Mouse (Mus musculus) embryonic facial prominence, embryonic 13.5 days (tissue): ENCODE measurements around the gene Ccnb3. TPM values are rescaled to one million over a fixed set of nuclear protein-coding genes. Genes with fewer than 3 reads are reported as not detected.
"Not testable (repeated sequence)": the region's sequence is repeated elsewhere in the genome, so short reads cannot be mapped to it uniquely, and the experiment has no call there.

Experiments used
- ATAC-seq: fragments of 200-750 bp; cut with Nextera tagmentation; 2 replicates; pipeline ENCODE4 v1.8.0; 2017; ENCODE audit warnings: low read depth; ENCODE audit not compliant: insufficient number of reproducible peaks, insufficient read depth, low FRiP score, low TSS enrichment
- H3K27ac ChIP-seq: fragments of 300-500 bp; sonication (generic); 2 replicates; pipeline ENCODE4 v1.5.1; 2015; ENCODE audit warnings: moderate library complexity, mild to moderate bottlenecking, inconsistent platforms
- H3K27me3 ChIP-seq: fragments of 300-500 bp; sonication (generic); 2 replicates; pipeline ENCODE4 v1.6.1; 2015; ENCODE audit warnings: mild to moderate bottlenecking, inconsistent platforms
- H3K36me3 ChIP-seq: fragments of 300-500 bp; sonication (generic); 2 replicates; pipeline ENCODE4 v1.6.1; 2015; ENCODE audit warnings: mild to moderate bottlenecking, inconsistent platforms
- H3K4me1 ChIP-seq: fragments of 300-500 bp; sonication (generic); 2 replicates; pipeline ENCODE4 v1.6.1; 2015; ENCODE audit warnings: inconsistent platforms
- H3K4me2 ChIP-seq: fragments of 300-500 bp; sonication (generic); 2 replicates; pipeline ENCODE4 v1.6.1; 2015; ENCODE audit warnings: moderate library complexity, mild to moderate bottlenecking, inconsistent platforms
- H3K4me3 ChIP-seq: fragments of 300-500 bp; sonication (generic); 2 replicates; pipeline ENCODE4 v1.5.1; 2015; ENCODE audit warnings: mild to moderate bottlenecking, inconsistent platforms
- H3K9ac ChIP-seq: fragments of 300-500 bp; sonication (generic); 2 replicates; pipeline ENCODE4 v1.6.1; 2015; ENCODE audit warnings: mild to moderate bottlenecking, inconsistent platforms
- H3K9me3 ChIP-seq: fragments of 300-500 bp; sonication (generic); 2 replicates; pipeline ENCODE4 v1.6.1; 2016; ENCODE audit warnings: inconsistent platforms
- WGBS: fragments of 180-500 bp; shearing (Covaris S2); methylation state at CpG from one replicate; pipeline ENCODE4 v1.1.7; 2015; ENCODE audit warnings: mixed read lengths; 5-methylcytosine and 5-hydroxymethylcytosine counted together
- polyA plus RNA-seq: library from polyadenylated mRNA; unstranded; fragments of >200 nt; fragmentation: Nextera tagmentation; extraction: Ambion mirVana; gene quantifications from 2 replicates; pipeline ENCODE4 v1.2.1, GENCODE M21; 2015

Gene Ccnb3
- not detected in 2 replicates for polyA plus RNA-seq

DNA sequence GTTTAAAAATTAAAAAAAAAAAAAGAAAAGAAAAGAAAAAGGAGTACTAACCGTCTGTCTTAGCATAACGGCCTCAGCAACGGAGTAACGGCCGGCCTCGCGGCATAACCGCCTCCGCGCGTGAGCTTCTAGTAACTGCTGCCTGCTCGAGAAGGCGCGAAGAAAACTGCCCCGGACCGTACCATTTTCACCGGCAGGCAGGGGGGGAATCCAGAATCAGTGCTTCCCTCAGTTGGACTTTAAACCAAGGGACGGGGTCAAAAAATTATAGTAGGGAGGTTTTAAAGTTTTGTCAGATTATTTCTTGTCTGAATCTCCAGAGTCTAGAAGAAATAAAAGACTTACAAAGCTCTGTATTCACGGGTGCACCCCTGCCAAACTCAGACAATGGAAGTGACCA is at the start of gene Ccnb3:
Ccnb3 (minus strand) TSS at position 101 of the 400 bp plus-strand sequence.
- ATAC-seq: no peak
- H3K9me3 ChIP-seq: no peaks in the 10 kb centered on the region
- WGBS: 92% methylated on average over 19 of the region's 19 CpGs
- no peaks in the 10 kb centered on the region for H3K27me3 ChIP-seq
- H3K36me3 ChIP-seq: no peaks in the 10 kb centered on the region
- H3K27ac ChIP-seq: no peak within 1 kb of the TSS
- no peak within 1 kb of the TSS for H3K4me2 ChIP-seq
- H3K4me1 ChIP-seq: no peaks in the 10 kb centered on the region
- no peak within 1 kb of the TSS for H3K4me3 ChIP-seq
- H3K9ac ChIP-seq: no peak within 1 kb of the TSS

DNA sequence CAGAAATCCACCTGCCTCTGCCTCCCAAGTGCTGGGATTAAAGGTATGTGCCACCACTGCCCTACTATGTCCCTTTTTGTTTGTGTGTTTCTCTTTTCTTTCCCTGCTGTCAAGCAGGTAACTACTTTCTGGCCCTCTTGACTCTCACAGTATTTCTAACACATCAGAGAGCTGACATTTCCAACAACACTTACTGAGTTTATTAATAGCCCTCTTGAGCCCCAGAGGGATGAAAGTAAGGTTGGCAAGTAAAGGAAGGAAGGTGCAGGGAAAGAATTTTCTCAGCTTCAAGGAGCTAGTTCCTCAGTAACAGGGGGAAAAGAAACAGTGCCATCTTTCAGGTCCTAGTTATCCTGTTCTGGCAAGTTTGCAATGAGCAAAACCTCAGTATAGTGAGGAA is 48.9 kb upstream of the Ccnb3 start:
- ATAC-seq: no peak

DNA sequence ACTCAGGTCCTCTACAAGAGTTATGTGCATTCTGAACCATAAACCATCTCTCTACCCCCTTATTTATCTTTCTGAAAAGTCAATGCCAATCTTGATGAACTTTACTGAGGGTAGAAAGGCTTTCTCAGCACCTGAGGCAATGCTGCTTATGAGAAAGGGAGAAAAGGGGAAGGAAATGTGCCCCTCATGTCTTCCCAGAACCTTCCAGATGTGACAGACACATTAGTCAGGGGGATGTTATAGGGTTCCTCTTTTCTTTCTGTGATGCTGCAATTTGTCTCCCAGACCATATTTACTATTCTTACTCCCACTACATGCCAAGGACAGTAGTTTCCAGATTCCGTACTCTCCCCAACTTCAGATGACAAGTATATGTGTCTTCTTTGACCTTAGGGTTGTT is 44.5 kb upstream of the Ccnb3 start:
- H3K9me3 ChIP-seq: no peaks in the 10 kb centered on the region
- H3K27ac ChIP-seq: no peak overlapping the region
- no peaks in the 10 kb centered on the region for H3K4me1 ChIP-seq
- 85% methylated on average over 1 of the region's 1 CpGs for WGBS
- H3K27me3 ChIP-seq: no peaks in the 10 kb centered on the region
- no peak overlapping the region for H3K4me3 ChIP-seq
- no peak overlapping the region for H3K9ac ChIP-seq
- ATAC-seq: no peak
- no peaks in the 10 kb centered on the region for H3K36me3 ChIP-seq
- H3K4me2 ChIP-seq: no peak overlapping the region

More for the DNA sequence above, 48.9 kb upstream of the Ccnb3 start:
- H3K4me1 ChIP-seq: no peaks in the 10 kb centered on the region
- H3K9me3 ChIP-seq: no peaks in the 10 kb centered on the region
- H3K4me2 ChIP-seq: no peak overlapping the region
- H3K36me3 ChIP-seq: no peaks in the 10 kb centered on the region
- H3K4me3 ChIP-seq: no peak overlapping the region
- H3K27me3 ChIP-seq: no peaks in the 10 kb centered on the region
- no peak overlapping the region for H3K9ac ChIP-seq
- H3K27ac ChIP-seq: no peak overlapping the region

- Histone ChIP-seq H3K4me1 (no peaks in the 10 kb centered on the region), H3K27me3 (no peaks in the 10 kb centered on the region), H3K9me3 (no peaks in the 10 kb centered on the region), H3K36me3 (no peaks in the 10 kb centered on the region), H3K4me2 (no peak overlapping the region), H3K9ac (no peak overlapping the region), H3K27ac (no peak overlapping the region), H3K4me3 (no peak overlapping the region)
- ATAC-seq: no peak
- WGBS: 47% methylated on average over 6 of the region's 6 CpGs
These were observed 38.5 kb upstream of the Ccnb3 start for GRCm38 (mm10) chrX:7079820-7080429.

- Histone ChIP-seq H3K4me1 (no peaks in the 10 kb centered on the region), H3K4me3 (no peak overlapping the region), H3K4me2 (no peak overlapping the region), H3K36me3 (no peaks in the 10 kb centered on the region), H3K27me3 (no peaks in the 10 kb centered on the region), H3K9ac (no peak overlapping the region), H3K9me3 (no peaks in the 10 kb centered on the region), H3K27ac (no peak overlapping the region)
- whole genome bisulfite sequencing: 75% methylated on average over 2 of the region's 2 CpGs
- ATAC-seq: no peak
These were observed 26.6 kb upstream of the Ccnb3 start for GRCm38 (mm10) chrX:7068002-7068401.

- no peak within 1 kb of the TSS for H3K4me3 ChIP-seq
- no peaks in the 10 kb centered on the region for H3K4me1 ChIP-seq
- no peaks in the 10 kb centered on the region for H3K36me3 ChIP-seq
- no peak within 1 kb of the TSS for H3K4me2 ChIP-seq
- no peaks in the 10 kb centered on the region for H3K9me3 ChIP-seq
- H3K27me3 ChIP-seq: no peaks in the 10 kb centered on the region
- 100% methylated on average over 1 of the region's 1 CpGs for WGBS
- no peak within 1 kb of the TSS for H3K9ac ChIP-seq
- H3K27ac ChIP-seq: no peak within 1 kb of the TSS
- ATAC-seq: no peak
These were observed 25.8 kb upstream of the Ccnb3 start, which contains the start of gene Akap4 for GRCm38 (mm10) chrX:7067219-7067618. Gene Akap4 (plus strand): TSS chrX:7067519.

DNA sequence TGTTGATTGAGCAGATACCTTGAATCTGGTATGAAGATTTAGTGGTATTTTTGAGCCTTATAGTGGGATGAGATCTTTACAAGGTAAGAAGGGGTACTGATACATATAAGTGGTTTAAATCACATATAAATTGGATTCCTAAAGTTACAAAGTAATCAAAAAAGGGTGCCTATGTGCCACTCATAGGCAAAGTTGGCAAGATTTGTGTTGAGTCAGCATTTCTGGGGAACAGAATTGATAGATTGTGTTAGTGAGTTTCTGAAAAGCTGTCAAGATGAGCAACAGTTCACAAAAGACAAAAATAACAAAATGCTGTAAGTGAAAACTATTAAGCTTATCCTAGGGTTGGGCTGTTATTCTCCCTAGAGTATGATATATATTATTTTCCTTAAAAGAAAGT is 22.7 kb upstream of the Ccnb3 start:
- ATAC-seq: no peak
- no peaks in the 10 kb centered on the region for H3K36me3 ChIP-seq
- no peak overlapping the region for H3K4me3 ChIP-seq
- H3K4me1 ChIP-seq: no peaks in the 10 kb centered on the region
- H3K9me3 ChIP-seq: no peaks in the 10 kb centered on the region
- H3K9ac ChIP-seq: no peak overlapping the region
- no peaks in the 10 kb centered on the region for H3K27me3 ChIP-seq
- no peak overlapping the region for H3K4me2 ChIP-seq
- H3K27ac ChIP-seq: no peak overlapping the region

DNA sequence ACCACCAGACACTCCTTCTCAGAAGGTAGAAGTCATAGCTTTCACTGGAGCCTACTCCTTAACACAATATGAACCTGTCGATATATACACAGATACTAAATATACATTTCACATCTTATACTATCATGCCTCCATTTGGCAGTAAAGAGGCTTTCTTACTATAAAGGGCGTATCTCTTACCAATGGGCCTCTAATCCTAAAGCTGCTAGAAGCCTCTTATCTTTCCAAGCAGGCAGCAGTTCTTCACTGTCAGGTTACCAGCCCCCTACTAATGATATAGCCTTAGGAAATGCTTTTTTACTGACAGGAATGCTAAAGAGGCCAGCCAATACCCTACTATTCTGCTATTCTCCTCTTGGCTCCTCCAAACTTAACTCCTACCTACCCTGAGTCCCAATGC is 16.2 kb upstream of the Ccnb3 start:
- 90% methylated on average over 2 of the region's 2 CpGs for WGBS

GRCm38 (mm10) chrX:7057056-7057455 is 15.6 kb upstream of the Ccnb3 start:
- no peak overlapping the region for H3K4me2 ChIP-seq
- ATAC-seq: no peak
- H3K9me3 ChIP-seq: no peaks in the 10 kb centered on the region
- H3K27ac ChIP-seq: no peak overlapping the region
- no peak overlapping the region for H3K9ac ChIP-seq
- no peak overlapping the region for H3K4me3 ChIP-seq
- H3K27me3 ChIP-seq: no peaks in the 10 kb centered on the region
- H3K4me1 ChIP-seq: no peaks in the 10 kb centered on the region
- no peaks in the 10 kb centered on the region for H3K36me3 ChIP-seq

More for the DNA sequence above, 16.2 kb upstream of the Ccnb3 start:
- H3K27me3 ChIP-seq: no peaks in the 10 kb centered on the region
- H3K36me3 ChIP-seq: no peaks in the 10 kb centered on the region
- no peak overlapping the region for H3K4me3 ChIP-seq
- no peak overlapping the region for H3K4me2 ChIP-seq
- H3K27ac ChIP-seq: no peak overlapping the region
- no peak overlapping the region for H3K9ac ChIP-seq
- H3K4me1 ChIP-seq: no peaks in the 10 kb centered on the region
- no peaks in the 10 kb centered on the region for H3K9me3 ChIP-seq
- no peak for ATAC-seq

GRCm38 (mm10) chrX:6983916-6984315 is 57.5 kb downstream of the Ccnb3 start:
- not testable (repeated sequence) for H3K36me3 ChIP-seq, H3K9ac ChIP-seq, ATAC-seq, H3K4me2 ChIP-seq, H3K4me1 ChIP-seq, H3K9me3 ChIP-seq, H3K27ac ChIP-seq, H3K4me3 ChIP-seq, H3K27me3 ChIP-seq
- 83% methylated on average over 4 of the region's 4 CpGs for WGBS

DNA sequence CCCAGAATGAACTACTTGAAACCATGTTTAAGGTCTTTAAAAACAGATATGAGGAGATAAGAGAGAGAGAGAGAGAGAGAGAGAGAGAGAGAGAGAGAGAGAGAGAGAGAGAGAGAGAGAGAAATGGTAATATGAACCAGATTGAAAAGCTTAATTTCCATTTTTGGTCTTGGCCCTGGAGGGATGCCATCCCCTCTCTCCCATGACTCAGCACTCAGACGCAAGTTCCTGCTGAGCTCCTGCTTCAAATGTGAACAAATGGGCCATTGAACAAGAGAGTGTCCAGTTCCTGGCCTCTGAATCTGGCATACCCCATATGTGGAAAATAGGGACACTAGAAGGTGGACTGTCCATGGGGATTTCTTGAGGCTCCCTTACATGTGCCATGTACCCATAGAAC is 69.5 kb downstream of the Ccnb3 start:
- Histone ChIP-seq H3K9ac (no peak overlapping the region), H3K4me2 (no peak overlapping the region), H3K4me3 (no peak overlapping the region), H3K4me1 (no peaks in the 10 kb centered on the region), H3K9me3 (no peaks in the 10 kb centered on the region), H3K36me3 (no peaks in the 10 kb centered on the region), H3K27ac (no peak overlapping the region), H3K27me3 (no peaks in the 10 kb centered on the region)
- no peak for ATAC-seq
- 42% methylated on average over 1 of the region's 1 CpGs for WGBS

DNA sequence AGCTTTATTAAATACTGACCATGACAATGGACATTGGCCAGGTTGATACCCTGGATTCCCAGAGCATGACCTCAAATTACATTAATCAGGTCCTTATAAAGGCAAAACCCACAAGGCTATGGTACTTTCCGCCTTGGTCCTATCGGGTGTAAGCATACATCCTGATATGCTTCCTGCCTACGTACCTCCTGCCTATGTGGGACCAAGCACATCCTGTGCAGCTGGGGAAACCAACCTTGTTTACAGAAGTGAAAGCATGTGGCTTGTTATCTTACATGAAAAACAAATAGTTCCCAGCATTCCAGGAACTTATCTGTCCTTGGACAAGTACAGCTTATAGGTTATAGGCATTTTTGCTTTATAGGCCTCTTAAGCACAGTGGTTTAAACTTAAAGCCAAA is 72.8 kb downstream of the Ccnb3 start:
- no peak overlapping the region for H3K4me3 ChIP-seq
- H3K36me3 ChIP-seq: no peaks in the 10 kb centered on the region
- no peak for ATAC-seq
- H3K4me1 ChIP-seq: no peaks in the 10 kb centered on the region
- H3K9me3 ChIP-seq: no peaks in the 10 kb centered on the region
- no peak overlapping the region for H3K4me2 ChIP-seq
- H3K27me3 ChIP-seq: no peaks in the 10 kb centered on the region
- H3K9ac ChIP-seq: no peak overlapping the region
- H3K27ac ChIP-seq: no peak overlapping the region
- 85% methylated on average over 3 of the region's 3 CpGs for WGBS
